Mouse (Mus musculus): Measurements from ENCODE around the gene Rdh7. TPM values are rescaled to one million over a fixed set of nuclear protein-coding genes. Genes with fewer than 3 reads are reported as not detected.
"Not testable (repeated sequence)": the region's sequence is repeated elsewhere in the genome, so short reads cannot be mapped to it uniquely, and the experiment has no call there.

Gene Rdh7
- total and polyA plus RNA-seq, 2 experiments from 2014 or later: not detected

DNA sequence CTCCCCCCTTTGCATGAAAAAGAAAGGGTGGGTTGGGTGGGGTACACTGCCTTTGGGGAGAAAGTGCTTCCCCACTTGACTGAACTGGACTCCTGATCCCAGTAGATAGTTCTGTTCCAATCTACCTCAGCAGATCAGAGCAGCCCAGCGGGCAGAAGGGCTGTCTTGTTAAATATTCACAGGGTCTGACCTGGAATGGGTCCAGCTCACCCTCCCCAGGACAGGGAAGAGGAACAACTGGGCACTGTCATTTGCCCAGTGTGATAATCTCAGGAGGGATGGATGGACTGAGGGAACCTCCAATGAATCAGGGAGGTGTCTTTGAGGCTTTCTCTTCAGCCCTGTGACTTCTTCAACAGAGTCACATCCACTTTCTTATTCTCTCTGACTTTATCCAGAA lies 40.5 kb downstream of the Rdh7 start:
- WGBS: 90% methylated on average over 1 of the region's 1 CpGs
- Histone ChIP-seq H3K36me3 (ENCODE audit: insufficient read depth, low read length) (no peaks in the 10 kb centered on the region), H3K4me1 (ENCODE audit: insufficient read depth, low read length) (no peaks in the 10 kb centered on the region), H3K9me3 (ENCODE audit: low read length) (no peaks in the 10 kb centered on the region), H3K4me3 (ENCODE audit: low read length) (no peak overlapping the region), H3K27ac (no peak overlapping the region), H3K4me2 (ENCODE audit: low read depth, low read length) (no peak overlapping the region), H3K27me3 (ENCODE audit: insufficient read depth, low read length) (no peaks in the 10 kb centered on the region), H3K9ac (replicated peaks; ENCODE audit: low read length) (no peak overlapping the region)
- TF ChIP-seq CTCF (IDR thresholded peaks at IDR 0.05; ENCODE audit: low read depth): no peak
- no peak for ATAC-seq
- no peak for DNase-seq (ENCODE audit: low spot score)

DNA sequence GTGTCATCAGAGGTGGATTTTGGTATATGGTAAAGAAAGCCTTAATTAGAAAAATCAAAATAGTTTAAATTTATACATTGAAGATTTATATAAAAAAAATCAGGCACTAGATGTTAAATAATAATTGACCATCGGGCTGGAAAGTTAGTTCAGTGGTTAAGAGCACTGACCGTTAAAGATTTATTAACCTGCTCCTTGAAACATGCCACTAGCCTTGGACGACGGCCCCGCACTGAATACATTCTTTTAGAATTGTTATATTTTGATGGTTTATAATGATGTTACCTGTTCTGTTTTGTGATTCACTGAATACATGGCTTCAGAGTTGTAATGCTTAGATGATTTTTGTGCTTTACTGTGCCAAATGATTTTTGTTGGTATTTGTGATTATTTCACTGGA lies 42.7 kb downstream of the Rdh7 start:
- not testable (repeated sequence) for H3K9me3 ChIP-seq (ENCODE audit: low read length); H3K4me1 ChIP-seq (ENCODE audit: insufficient read depth, low read length); DNase-seq (ENCODE audit: low spot score); H3K4me2 ChIP-seq (ENCODE audit: low read depth, low read length); H3K36me3 ChIP-seq (ENCODE audit: insufficient read depth, low read length); H3K9ac ChIP-seq (replicated peaks; ENCODE audit: low read length); H3K4me3 ChIP-seq (ENCODE audit: low read length); H3K27ac ChIP-seq; H3K27me3 ChIP-seq (ENCODE audit: insufficient read depth, low read length); ATAC-seq
- WGBS: 92% methylated on average over 5 of the region's 5 CpGs

DNA sequence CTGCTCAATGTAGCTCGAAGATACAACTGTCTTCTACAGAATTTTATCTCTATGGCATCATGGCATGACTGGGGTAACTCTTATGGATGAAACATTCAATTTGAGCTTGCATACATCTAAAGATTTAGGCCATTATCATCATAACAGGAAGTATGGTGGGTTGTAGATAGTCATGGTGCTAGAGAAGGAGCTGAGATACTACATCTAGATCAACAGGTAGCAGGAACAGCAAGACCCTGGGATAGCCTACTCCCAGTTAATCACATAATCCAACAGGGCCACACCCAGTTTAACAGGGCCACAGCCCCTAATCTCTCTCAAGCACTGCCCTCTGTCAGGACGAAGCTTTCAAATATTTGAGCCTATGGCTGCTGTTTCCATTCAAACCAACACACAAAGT lies 47.8 kb downstream of the Rdh7 start:
- no peaks in the 10 kb centered on the region for H3K4me1 ChIP-seq (ENCODE audit: insufficient read depth, low read length)
- no peaks in the 10 kb centered on the region for H3K36me3 ChIP-seq (ENCODE audit: insufficient read depth, low read length)
- ATAC-seq (no peak), DNase-seq (ENCODE audit: low spot score) (no peak)
- TF ChIP-seq CTCF (IDR thresholded peaks at IDR 0.05; ENCODE audit: low read depth): no peak
- no peaks in the 10 kb centered on the region for H3K9me3 ChIP-seq (ENCODE audit: low read length)
- H3K4me2 ChIP-seq (ENCODE audit: low read depth, low read length): no peak overlapping the region
- H3K27me3 ChIP-seq (ENCODE audit: insufficient read depth, low read length): no peaks in the 10 kb centered on the region
- no peak overlapping the region for H3K9ac ChIP-seq (replicated peaks; ENCODE audit: low read length)
- WGBS: 79% methylated on average over 2 of the region's 2 CpGs
- H3K27ac ChIP-seq: no peak overlapping the region
- no peak overlapping the region for H3K4me3 ChIP-seq (ENCODE audit: low read length)

DNA sequence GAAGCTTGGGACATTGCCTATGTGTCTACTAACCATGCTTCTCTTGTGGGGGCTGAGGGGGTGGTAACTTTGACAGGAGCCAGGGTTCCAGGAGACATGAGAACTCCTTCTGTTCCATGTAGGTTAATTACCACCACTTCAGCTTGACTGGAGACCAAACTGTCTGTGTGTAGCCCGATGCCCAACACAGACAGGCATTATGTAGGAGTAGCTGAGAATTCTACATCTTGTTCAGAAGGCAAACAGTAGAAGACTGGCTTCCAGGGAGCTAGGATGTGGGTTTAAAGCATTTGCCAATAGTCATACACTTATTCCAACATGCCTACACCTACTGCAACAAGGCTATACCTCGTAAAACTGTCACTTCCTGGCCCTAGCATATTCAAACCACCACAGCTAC lies 50.1 kb downstream of the Rdh7 start:
- DNase-seq (ENCODE audit: low spot score): no peak
- TF ChIP-seq CTCF (IDR thresholded peaks at IDR 0.05; ENCODE audit: low read depth): no peak
- Histone ChIP-seq H3K4me2 (ENCODE audit: low read depth, low read length) (no peak overlapping the region), H3K36me3 (ENCODE audit: insufficient read depth, low read length) (no peaks in the 10 kb centered on the region), H3K9ac (replicated peaks; ENCODE audit: low read length) (no peak overlapping the region), H3K9me3 (ENCODE audit: low read length) (no peaks in the 10 kb centered on the region), H3K27ac (no peak overlapping the region), H3K27me3 (ENCODE audit: insufficient read depth, low read length) (no peaks in the 10 kb centered on the region), H3K4me1 (ENCODE audit: insufficient read depth, low read length) (no peaks in the 10 kb centered on the region), H3K4me3 (ENCODE audit: low read length) (no peak overlapping the region)
- ATAC-seq: no peak
- 88% methylated on average over 2 of the region's 2 CpGs for WGBS

DNA sequence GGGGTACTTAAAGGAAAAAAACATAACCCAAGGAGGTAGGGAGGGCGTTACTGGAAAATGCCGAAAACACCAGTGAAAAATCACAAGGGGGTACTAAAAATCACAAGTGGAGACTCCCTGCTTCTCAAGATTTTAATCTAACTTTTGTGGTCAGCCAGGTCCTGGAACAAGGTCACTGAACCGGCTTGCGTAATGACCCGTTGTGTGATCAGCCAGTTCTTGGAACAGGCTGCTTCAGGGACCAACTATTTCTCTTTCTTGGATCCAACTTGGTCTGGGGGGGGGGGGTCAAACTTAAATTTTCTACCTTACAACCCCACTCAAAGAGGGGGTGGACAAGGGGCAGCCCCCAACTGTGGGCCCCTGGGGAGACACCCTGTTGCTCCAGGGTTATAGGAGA lies 50.8 kb downstream of the Rdh7 start:
- not testable (repeated sequence) for H3K4me1 ChIP-seq (ENCODE audit: insufficient read depth, low read length); ATAC-seq; H3K4me3 ChIP-seq (ENCODE audit: low read length); H3K9ac ChIP-seq (replicated peaks; ENCODE audit: low read length); H3K27me3 ChIP-seq (ENCODE audit: insufficient read depth, low read length); H3K4me2 ChIP-seq (ENCODE audit: low read depth, low read length); H3K36me3 ChIP-seq (ENCODE audit: insufficient read depth, low read length); H3K27ac ChIP-seq; DNase-seq (ENCODE audit: low spot score); H3K9me3 ChIP-seq (ENCODE audit: low read length)
- WGBS: 91% methylated on average over 5 of the region's 5 CpGs

DNA sequence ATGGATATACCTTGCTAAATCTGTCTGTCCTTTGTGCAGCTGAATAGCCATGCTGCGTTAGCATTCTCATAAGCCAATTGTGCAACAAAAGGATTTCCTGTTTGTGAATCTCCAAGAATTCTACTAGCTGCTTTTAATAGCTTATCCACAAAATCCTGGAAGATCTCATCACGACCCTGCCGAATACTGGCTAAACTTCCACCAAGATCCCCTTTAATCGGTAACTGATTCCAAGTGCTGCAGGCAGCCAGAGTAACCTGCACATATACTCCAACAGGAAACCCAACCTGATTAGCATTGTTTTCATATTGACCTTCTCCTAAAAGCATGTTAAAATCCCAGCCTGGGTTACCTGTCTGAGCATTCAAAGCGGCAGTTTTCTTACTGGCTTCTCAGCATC lies 53.3 kb downstream of the Rdh7 start:
- DNase-seq (ENCODE audit: low spot score) (no peak), ATAC-seq (no peak)
- Histone ChIP-seq H3K27ac (no peak overlapping the region), H3K4me2 (ENCODE audit: low read depth, low read length) (no peak overlapping the region), H3K4me3 (ENCODE audit: low read length) (no peak overlapping the region), H3K9ac (replicated peaks; ENCODE audit: low read length) (no peak overlapping the region), H3K9me3 (ENCODE audit: low read length) (no peaks in the 10 kb centered on the region), H3K4me1 (ENCODE audit: insufficient read depth, low read length) (no peaks in the 10 kb centered on the region), H3K36me3 (ENCODE audit: insufficient read depth, low read length) (no peaks in the 10 kb centered on the region), H3K27me3 (ENCODE audit: insufficient read depth, low read length) (no peaks in the 10 kb centered on the region)
- TF ChIP-seq CTCF (IDR thresholded peaks at IDR 0.05; ENCODE audit: low read depth): no peak
- 87% methylated on average over 5 of the region's 5 CpGs for WGBS

DNA sequence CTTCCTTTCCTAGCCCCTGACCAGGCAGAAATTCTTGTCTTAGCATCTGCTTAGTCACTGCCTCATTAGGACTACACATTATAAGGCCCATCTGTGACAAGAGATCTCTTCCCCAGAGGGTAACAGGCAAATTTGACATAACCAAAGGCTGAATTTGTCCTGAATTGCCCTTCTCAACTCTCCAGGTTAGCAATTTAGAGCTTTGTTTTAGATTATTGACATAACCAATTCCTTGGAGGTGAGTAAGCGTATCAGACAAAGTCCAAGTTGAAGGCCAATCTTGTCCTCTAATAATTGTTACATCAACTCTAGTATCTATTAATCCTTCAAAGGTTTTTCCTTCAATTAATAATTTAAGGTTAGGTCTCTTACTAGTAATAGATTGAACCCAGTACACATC lies 54.4 kb downstream of the Rdh7 start:
- WGBS: 94% methylated on average over 1 of the region's 1 CpGs
- H3K9ac ChIP-seq (replicated peaks; ENCODE audit: low read length); H3K4me1 ChIP-seq (ENCODE audit: insufficient read depth, low read length); H3K27ac ChIP-seq; H3K9me3 ChIP-seq (ENCODE audit: low read length); DNase-seq (ENCODE audit: low spot score); H3K36me3 ChIP-seq (ENCODE audit: insufficient read depth, low read length); H3K4me3 ChIP-seq (ENCODE audit: low read length); ATAC-seq; H3K4me2 ChIP-seq (ENCODE audit: low read depth, low read length); H3K27me3 ChIP-seq (ENCODE audit: insufficient read depth, low read length): not testable (repeated sequence)

Other genes with a start within 250 kb of the Rdh7 start
- 5.3 and 9.5 TPM in 2 replicates for gene Stat6, start 245.8 kb downstream of the Rdh7 start, total RNA-seq (2014; rRNA removed)
- 4.7 and 5.3 TPM in 2 replicates for gene Stat6, start 245.8 kb downstream of the Rdh7 start, polyA plus RNA-seq (2015; fragmentation: Nextera tagmentation; extraction: Ambion mirVana)
- gene Nemp1, start 221.9 kb downstream of the Rdh7 start, total RNA-seq (2014; rRNA removed): 2.8 and 4.1 TPM in 2 replicates
- 2.2 and 3.0 TPM in 2 replicates for gene Nemp1, start 221.9 kb downstream of the Rdh7 start, polyA plus RNA-seq (2015; fragmentation: Nextera tagmentation; extraction: Ambion mirVana)
- gene Nab2, start 220.2 kb downstream of the Rdh7 start, total RNA-seq (2014; rRNA removed): 3.5 and 4.1 TPM in 2 replicates
- 1.1 and 1.6 TPM in 2 replicates for gene Nab2, start 220.2 kb downstream of the Rdh7 start, polyA plus RNA-seq (2015; fragmentation: Nextera tagmentation; extraction: Ambion mirVana)
- gene Myo1a, start 183.6 kb downstream of the Rdh7 start, total RNA-seq (2014; rRNA removed): 0.21 and 0.36 TPM in 2 replicates
- gene Myo1a, start 183.6 kb downstream of the Rdh7 start, polyA plus RNA-seq (2015; fragmentation: Nextera tagmentation; extraction: Ambion mirVana): 0.50 and 0.53 TPM in 2 replicates
- 2.3 and 5.4 TPM in 2 replicates for gene Tac2, start 164.3 kb downstream of the Rdh7 start, total RNA-seq (2014; rRNA removed)
- gene Tac2, start 164.3 kb downstream of the Rdh7 start, polyA plus RNA-seq (2015; fragmentation: Nextera tagmentation; extraction: Ambion mirVana): 5.6 and 6.7 TPM in 2 replicates
- 9.9 and 11.5 TPM in 2 replicates for gene Zbtb39, start 149.3 kb downstream of the Rdh7 start, total RNA-seq (2014; rRNA removed)
- 2.4 and 2.5 TPM in 2 replicates for gene Zbtb39, start 149.3 kb downstream of the Rdh7 start, polyA plus RNA-seq (2015; fragmentation: Nextera tagmentation; extraction: Ambion mirVana)
- 1.9 and 2.9 TPM in 2 replicates for gene Gpr182, start 137.1 kb downstream of the Rdh7 start, total RNA-seq (2014; rRNA removed)
- gene Gpr182, start 137.1 kb downstream of the Rdh7 start, polyA plus RNA-seq (2015; fragmentation: Nextera tagmentation; extraction: Ambion mirVana): 2.3 TPM in 2 replicates
- gene Rdh1, start 129.1 kb downstream of the Rdh7 start, total RNA-seq (2014; rRNA removed): 0.14 TPM in 1 of 2 replicates, not detected in the other
- not detected in 2 replicates for gene Rdh1, start 129.1 kb downstream of the Rdh7 start, polyA plus RNA-seq (2015; fragmentation: Nextera tagmentation; extraction: Ambion mirVana)
- gene Rdh16f1, start 129.0 kb downstream of the Rdh7 start, total RNA-seq (2014; rRNA removed): not detected in 2 replicates
- 0.50 and 0.54 TPM in 2 replicates for gene Rdh16f1, start 129.0 kb downstream of the Rdh7 start, polyA plus RNA-seq (2015; fragmentation: Nextera tagmentation; extraction: Ambion mirVana)
- gene Rdh9, start 112.4 kb downstream of the Rdh7 start, total RNA-seq (2014; rRNA removed): 0.37 and 0.50 TPM in 2 replicates
- gene Rdh9, start 112.4 kb downstream of the Rdh7 start, polyA plus RNA-seq (2015; fragmentation: Nextera tagmentation; extraction: Ambion mirVana): 0.09 and 0.16 TPM in 2 replicates
- 0.37 TPM in 1 of 2 replicates, not detected in the other for gene Rdh16, start 87.7 kb downstream of the Rdh7 start, total RNA-seq (2014; rRNA removed)
- gene Rdh16, start 87.7 kb downstream of the Rdh7 start, polyA plus RNA-seq (2015; fragmentation: Nextera tagmentation; extraction: Ambion mirVana): 0.06 TPM in 1 of 2 replicates, not detected in the other
- gene Rdh19, start 38.9 kb downstream of the Rdh7 start, total RNA-seq (2014; rRNA removed): not detected in 2 replicates
- not detected in 2 replicates for gene Rdh19, start 38.9 kb downstream of the Rdh7 start, polyA plus RNA-seq (2015; fragmentation: Nextera tagmentation; extraction: Ambion mirVana)
- gene Rdh16f2, start 22.3 kb downstream of the Rdh7 start, total RNA-seq (2014; rRNA removed): not detected in 2 replicates
- not detected in 2 replicates for gene Rdh16f2, start 22.3 kb downstream of the Rdh7 start, polyA plus RNA-seq (2015; fragmentation: Nextera tagmentation; extraction: Ambion mirVana)
- not detected in 2 replicates for gene Sdr9c7, start 9.7 kb upstream of the Rdh7 start, total RNA-seq (2014; rRNA removed)
- not detected in 2 replicates for gene Sdr9c7, start 9.7 kb upstream of the Rdh7 start, polyA plus RNA-seq (2015; fragmentation: Nextera tagmentation; extraction: Ambion mirVana)
- gene Hsd17b6, start 118.8 kb upstream of the Rdh7 start, total RNA-seq (2014; rRNA removed): not detected in 2 replicates
- not detected in 2 replicates for gene Hsd17b6, start 118.8 kb upstream of the Rdh7 start, polyA plus RNA-seq (2015; fragmentation: Nextera tagmentation; extraction: Ambion mirVana)
- gene Prim1, start 126.4 kb upstream of the Rdh7 start, total RNA-seq (2014; rRNA removed): 15.2 and 19.6 TPM in 2 replicates
- 33.3 and 36.1 TPM in 2 replicates for gene Prim1, start 126.4 kb upstream of the Rdh7 start, polyA plus RNA-seq (2015; fragmentation: Nextera tagmentation; extraction: Ambion mirVana)
- 295 and 315 TPM in 2 replicates for gene Naca, start 146.8 kb upstream of the Rdh7 start, total RNA-seq (2014; rRNA removed)
- gene Naca, start 146.8 kb upstream of the Rdh7 start, polyA plus RNA-seq (2015; fragmentation: Nextera tagmentation; extraction: Ambion mirVana): 450 and 463 TPM in 2 replicates
- 81.6 and 87.7 TPM in 2 replicates for gene Ptges3, start 170.1 kb upstream of the Rdh7 start, total RNA-seq (2014; rRNA removed)
- 417 and 428 TPM in 2 replicates for gene Ptges3, start 170.1 kb upstream of the Rdh7 start, polyA plus RNA-seq (2015; fragmentation: Nextera tagmentation; extraction: Ambion mirVana)
- 6,623 and 6,768 TPM in 2 replicates for gene Atp5b, start 194.5 kb upstream of the Rdh7 start, total RNA-seq (2014; rRNA removed)
- 2,401 and 2,438 TPM in 2 replicates for gene Atp5b, start 194.5 kb upstream of the Rdh7 start, polyA plus RNA-seq (2015; fragmentation: Nextera tagmentation; extraction: Ambion mirVana)
- 14.3 and 15.0 TPM in 2 replicates for gene Baz2a, start 202.8 kb upstream of the Rdh7 start, total RNA-seq (2014; rRNA removed)
- gene Baz2a, start 202.8 kb upstream of the Rdh7 start, polyA plus RNA-seq (2015; fragmentation: Nextera tagmentation; extraction: Ambion mirVana): 10.2 and 10.6 TPM in 2 replicates

Measured in hindbrain, postnatal 0 days (tissue).